Mouse (Mus musculus) G1E (cell line): Measurements from ENCODE around the gene Dhx15.

Experiments
- CTCF ChIP-seq: IDR thresholded peaks from 2 replicates; pipeline ENCODE4 v1.5.1; 2012; ENCODE audit warnings: low read depth, low read length, inconsistent platforms, mixed read lengths
- GATA1 ChIP-seq: IDR thresholded peaks from 2 replicates; pipeline ENCODE4 v1.6.1; 2012; ENCODE audit warnings: borderline replicate concordance, low read length, inconsistent platforms, mixed read lengths
- GATA2 ChIP-seq: IDR thresholded peaks from 2 replicates; pipeline ENCODE4 v1.6.1; 2012; ENCODE audit warnings: low read depth, low read length, inconsistent platforms, borderline replicate concordance
- POLR2AphosphoS5 ChIP-seq: IDR thresholded peaks from 2 replicates; pipeline ENCODE4 v1.6.1; 2012; ENCODE audit warnings: low read depth, low read length, inconsistent platforms; ENCODE audit not compliant: insufficient replicate concordance
- TAL1 ChIP-seq: conservative IDR thresholded peaks from 2 replicates; pipeline ENCODE4 v1.6.1; 2012; ENCODE audit warnings: low read depth, low read length, inconsistent platforms, mixed read lengths

- no peak for TF ChIP-seq CTCF
- TF ChIP-seq POLR2AphosphoS5: no peak
- TF ChIP-seq GATA1: no peak
- no peak for TF ChIP-seq GATA2
- no peak for TF ChIP-seq TAL1
Observed at GRCm38 (mm10) chr5:52234570-52234969, 44.3 kb upstream of the Dhx15 start.
